Mouse (Mus musculus) spleen, adult 2 months (tissue): ENCODE measurements at regions not wholly inside any gene's neighbourhood (a gene's known extent, or its start where the extent isn't known, plus 50 kb on each side); places are given as distances from the start of the nearest gene placed in this dataset.

Source experiments
- CTCF ChIP-seq: fragments of 200-500 bp; IDR thresholded peaks from 2 replicates; pipeline ENCODE4 v1.5.1; 2011; ENCODE audit warnings: mild to moderate bottlenecking, inconsistent platforms; ENCODE audit not compliant: insufficient read depth, insufficient read length, insufficient replicate concordance; ENCODE audit errors: extremely low read depth
- POLR2A ChIP-seq: fragments of 200-500 bp; IDR thresholded peaks from 2 replicates; pipeline ENCODE4 v1.6.1; 2011; ENCODE audit warnings: low read depth, low read length, inconsistent platforms

DNA sequence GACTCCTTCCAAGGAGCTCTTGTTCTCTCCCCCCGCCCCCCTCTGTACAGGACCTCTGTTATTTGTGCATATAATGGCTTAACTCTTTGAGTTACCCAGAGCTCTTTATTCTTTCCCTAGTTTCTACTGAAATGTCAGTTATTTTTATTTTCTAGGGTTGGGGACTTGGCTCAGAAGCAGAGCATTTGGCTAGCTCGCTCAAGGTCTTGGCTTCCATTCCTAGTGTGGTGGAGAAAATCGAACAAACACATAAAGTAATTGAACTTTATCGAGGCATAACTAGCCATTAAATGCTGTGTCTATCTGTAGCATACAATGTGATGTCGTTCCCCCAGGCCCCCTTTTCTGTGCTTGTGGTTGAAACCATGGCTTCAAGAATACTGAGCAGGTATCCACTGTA lies 716.5 kb upstream of the Car8 start:
- no peak for TF ChIP-seq CTCF
- no peak for TF ChIP-seq POLR2A
